8 mouse cellular contexts compared by ENCODE assay signal in genomic region chr10:8516916-8517524, GRCm38 (mm10). TPM values are rescaled to one million over a fixed set of nuclear protein-coding genes. Genes with fewer than 3 reads are reported as not detected.
A peak's percentile ranks its signal among the peaks of the same experiment; 100 is the strongest.
DNase-seq lines count a peak whose midpoint lies in the region; ATAC-seq and TF ChIP-seq lines count a peak whose summit lies in the region.

No protein-coding gene starts in this region.

- ATAC-seq in cerebellum, adult (ENCODE audit: insufficient number of reproducible peaks, low FRiP score, low TSS enrichment), result peak; percentile 79
- no peak for ATAC-seq in forebrain, embryonic 12.5 days (ENCODE audit: low FRiP score)
- ATAC-seq in liver, postnatal 0 days, result no peak

- intact Hi-C loops in left cerebral cortex, postnatal 36 days (cut with DNase I), result loop anchor here (5.0 kb wide), 1 partner anchor 275 kb away; no protein-coding TSS in a partner anchor

- H3K36me3 ChIP-seq in forebrain, embryonic 12.5 days (replicated peaks), result no peaks in the 10 kb centered on the region
- H3K36me3 ChIP-seq in liver, postnatal 0 days (replicated peaks; ENCODE audit: insufficient read depth, low read length), result no peaks in the 10 kb centered on the region

- WGBS in forebrain, embryonic 12.5 days, result 22% methylated on average over 9 of the region's 9 CpGs
- 11% methylated on average over 9 of the region's 9 CpGs for WGBS in liver, postnatal 0 days (ENCODE audit: insufficient replicate concordance)

- no peak overlapping the region for H3K27ac ChIP-seq in forebrain, embryonic 12.5 days
- H3K27ac ChIP-seq in liver, postnatal 0 days (ENCODE audit: low read depth), result no peak overlapping the region

- peaks cover 11% of the 10 kb centered on the region for H3K4me1 ChIP-seq in forebrain, embryonic 12.5 days
- H3K4me1 ChIP-seq in liver, postnatal 0 days (ENCODE audit: insufficient read depth), result peaks cover 3% of the 10 kb centered on the region; the same call in 1 of the 2 replicates

- DNase-seq in kidney, postnatal 4 days, result peak; percentile 19 to 39
- no peak for DNase-seq in kidney, postnatal 14 days
- DNase-seq in liver, postnatal 0 days, result no peak
- DNase-seq in MN1 (ENCODE audit: low spot score), result no peak
- DNase-seq in left cerebral cortex, postnatal 36 days (ENCODE audit: low spot score in 2 of 2), result no peak
- no peak for DNase-seq in kidney, adult 11 months

- H3K4me3 ChIP-seq in forebrain, embryonic 12.5 days (replicated peaks), result peak overlapping the region; percentile 80
- peak overlapping the region; percentile 64; the same call in 1 of the 2 replicates for H3K4me3 ChIP-seq in liver, postnatal 0 days (ENCODE audit: low read depth, low read length)

- TF ChIP-seq CTCF in liver, postnatal 0 days (IDR thresholded peaks at IDR 0.05; ENCODE audit: low read depth), result no peak

- no peaks in the 10 kb centered on the region for H3K9me3 ChIP-seq in forebrain, embryonic 12.5 days
- no peaks in the 10 kb centered on the region for H3K9me3 ChIP-seq in liver, postnatal 0 days (ENCODE audit: low read length)

- H3K4me2 ChIP-seq in forebrain, embryonic 12.5 days, result peak overlapping the region; percentile 93
- peak overlapping the region; percentile 83 for H3K4me2 ChIP-seq in liver, postnatal 0 days (ENCODE audit: low read depth, low read length)

- TF ChIP-seq EP300 in liver, postnatal 0 days (IDR thresholded peaks at IDR 0.05; ENCODE audit: low read depth), result no peak

- no peak overlapping the region for H3K9ac ChIP-seq in forebrain, embryonic 12.5 days
- no peak overlapping the region for H3K9ac ChIP-seq in liver, postnatal 0 days (replicated peaks)

- peaks cover 30% of the 10 kb centered on the region for H3K27me3 ChIP-seq in forebrain, embryonic 12.5 days
- peaks cover 31% of the 10 kb centered on the region for H3K27me3 ChIP-seq in liver, postnatal 0 days (ENCODE audit: insufficient read depth, low read length)

RNA-seq across cellular contexts. Expression of gene Ust, which starts 1.6 kb away (rescaled TPM):
- polyA plus RNA-seq in forebrain, embryonic 12.5 days (2016; fragmentation: Nextera tagmentation; extraction: Ambion mirVana), result 2.7 and 2.9 TPM in 2 replicates
- polyA plus RNA-seq in liver, postnatal 0 days (2015; fragmentation: Nextera tagmentation; extraction: Ambion mirVana), result 0.52 and 0.63 TPM in 2 replicates
- 10 to 100 TPM; 21.0 to 24.6 TPM for total RNA-seq in left cerebral cortex, postnatal 36 days (2021)

Comparison
In these comparisons a context has a peak if more than half of its experiments do, and no peak if none do; other contexts are left out.
1. DNase-seq: peak in kidney, postnatal 4 days (2 of 2); none in kidney, postnatal 14 days (single experiment), liver, postnatal 0 days (single experiment), MN1 (single experiment), left cerebral cortex, postnatal 36 days (0 of 2) and kidney, adult 11 months (single experiment).